Mouse (Mus musculus): ENCODE results near the gene Wwp2.

- TF ChIP-seq POLR2A (IDR thresholded peaks at IDR 0.05; ENCODE audit: low read depth, low read length), result no peak
- TF ChIP-seq CTCF (IDR thresholded peaks at IDR 0.05; ENCODE audit: borderline replicate concordance, insufficient read depth, low read length), result no peak
Measured at GRCm38 (mm10) chr8:107462423-107462822, 26.3 kb downstream of the Wwp2 start.
